Mouse (Mus musculus): Measurements from ENCODE around the gene F2rl1.

Gene F2rl1

DNA sequence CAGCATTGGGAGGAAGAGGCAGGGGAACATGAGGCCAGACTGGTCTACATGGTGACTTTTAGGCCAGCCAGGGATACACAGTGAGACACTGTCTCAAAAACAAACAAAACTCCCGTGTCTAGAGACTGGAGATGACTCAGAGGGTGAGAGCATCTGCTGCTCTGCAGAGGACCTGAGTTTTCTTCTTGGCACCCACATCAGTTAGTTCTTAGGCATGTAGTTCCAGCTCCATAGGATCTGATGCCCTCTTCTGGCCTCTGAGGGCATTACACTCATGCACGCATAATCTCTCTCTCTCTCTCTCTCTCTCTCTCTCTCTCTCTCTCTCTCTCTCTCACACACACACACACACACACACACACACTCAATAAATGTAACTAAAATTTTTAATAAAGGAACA lies 54.1 kb downstream of the F2rl1 start:
- DNase-seq (ENCODE audit: low spot score in 2 of 2): no peak
